Mouse (Mus musculus): ENCODE results near the gene Cyp4f13. TPM values are rescaled to one million over a fixed set of nuclear protein-coding genes. Genes with fewer than 3 reads are reported as not detected.
A peak's percentile ranks its signal among the peaks of the same experiment; 100 is the strongest.

Gene Cyp4f13
- polyA plus RNA-seq, 1 experiment from 2014 or later, result 7.4 TPM

DNA sequence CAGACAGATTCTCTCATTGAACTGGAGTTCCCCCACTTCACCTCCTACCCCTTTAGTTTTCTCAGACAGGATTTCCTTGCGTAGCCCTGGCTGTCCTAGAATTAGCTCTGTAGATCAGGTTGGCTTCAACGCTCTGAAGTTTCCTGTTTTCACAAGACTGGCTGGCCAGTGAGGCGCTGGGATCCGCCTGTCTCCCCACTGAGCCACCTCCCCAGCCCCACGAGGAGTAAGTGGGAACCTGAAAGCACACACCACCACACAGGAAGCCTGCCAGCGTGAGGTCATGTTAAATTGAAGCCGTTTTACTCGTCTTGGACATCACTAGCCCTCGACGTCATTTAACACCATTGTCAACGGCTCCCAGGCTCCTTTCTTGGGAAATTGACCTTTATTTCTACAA, 3.8 kb upstream of the Cyp4f13 start:
- WGBS, result 82% methylated on average over 11 of the region's 11 CpGs
- Histone ChIP-seq H3K9me3 (replicated peaks; ENCODE audit: control insufficient read depth, low read length, poor library complexity, severe bottlenecking) (no peaks in the 10 kb centered on the region), H3K36me3 (ENCODE audit: control insufficient read depth, insufficient read depth, low read length) (no peaks in the 10 kb centered on the region), H3K27ac (ENCODE audit: low read length) (no peak overlapping the region), H3K4me2 (ENCODE audit: low read length) (no peak overlapping the region), H3K4me3 (ENCODE audit: low read depth, low read length) (no peak overlapping the region), H3K9ac (ENCODE audit: low read depth, low read length) (no peak overlapping the region), H3K4me1 (ENCODE audit: control insufficient read depth, insufficient read depth, low read length) (no peaks in the 10 kb centered on the region; the same call in 1 of the 2 replicates), H3K27me3 (ENCODE audit: control insufficient read depth, insufficient read depth, low read depth, low read length) (no peaks in the 10 kb centered on the region)
- ATAC-seq, result no peak

DNA sequence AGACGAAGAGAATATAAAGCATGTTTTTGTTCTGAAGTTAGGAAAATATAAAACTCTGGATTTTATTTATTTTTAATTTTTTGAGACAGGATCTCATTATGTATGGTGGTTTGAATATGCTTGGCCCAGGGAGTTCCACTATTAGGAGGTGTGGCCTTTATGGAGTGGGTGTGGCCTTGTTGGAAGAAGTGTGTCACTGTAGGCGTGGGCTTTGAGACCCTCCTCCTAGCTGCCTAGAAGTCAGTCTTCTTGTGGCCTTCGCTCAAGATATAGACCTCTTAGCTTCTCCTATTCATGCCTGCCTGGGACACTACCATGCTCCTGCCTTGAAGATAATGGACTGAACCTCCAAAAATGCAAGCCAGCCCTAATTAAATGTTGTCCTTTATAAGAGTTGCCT, 2.9 kb upstream of the Cyp4f13 start:
- Histone ChIP-seq H3K4me2 (ENCODE audit: low read length) (no peak overlapping the region), H3K4me3 (ENCODE audit: low read depth, low read length) (no peak overlapping the region), H3K27ac (ENCODE audit: low read length) (no peak overlapping the region), H3K9ac (ENCODE audit: low read depth, low read length) (no peak overlapping the region), H3K27me3 (ENCODE audit: control insufficient read depth, insufficient read depth, low read depth, low read length) (no peaks in the 10 kb centered on the region), H3K4me1 (ENCODE audit: control insufficient read depth, insufficient read depth, low read length) (no peaks in the 10 kb centered on the region; the same call in 1 of the 2 replicates), H3K9me3 (replicated peaks; ENCODE audit: control insufficient read depth, low read length, poor library complexity, severe bottlenecking) (no peaks in the 10 kb centered on the region), H3K36me3 (ENCODE audit: control insufficient read depth, insufficient read depth, low read length) (no peaks in the 10 kb centered on the region)
- ATAC-seq, result no peak
- WGBS, result 91% methylated on average over 3 of the region's 3 CpGs

DNA sequence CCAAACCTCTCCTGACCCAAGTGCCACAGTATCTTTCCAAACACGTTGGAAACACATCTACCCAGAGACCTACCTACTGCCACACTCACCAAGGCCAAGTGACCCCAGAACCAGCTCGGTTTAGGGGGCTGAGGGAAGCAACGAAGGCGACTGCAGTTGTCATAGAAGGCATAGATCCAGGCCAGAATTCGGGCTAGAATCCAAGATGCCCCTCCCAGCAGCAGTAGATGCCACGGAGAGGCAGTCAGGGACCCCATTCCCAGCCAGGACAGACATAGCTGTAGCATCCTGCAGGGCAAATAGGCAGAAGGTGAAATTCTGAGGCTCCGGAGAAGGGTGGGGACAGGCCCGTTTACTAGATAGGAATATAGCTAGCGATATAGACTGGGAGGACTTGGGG, 486 bp downstream of the Cyp4f13 start:
- Histone ChIP-seq H3K9ac (ENCODE audit: low read depth, low read length) (peak overlapping the region; percentile 35; the same call in 1 of the 2 replicates), H3K9me3 (replicated peaks; ENCODE audit: control insufficient read depth, low read length, poor library complexity, severe bottlenecking) (no peaks in the 10 kb centered on the region), H3K27me3 (ENCODE audit: control insufficient read depth, insufficient read depth, low read depth, low read length) (no peaks in the 10 kb centered on the region), H3K27ac (ENCODE audit: low read length) (no peak overlapping the region), H3K4me2 (ENCODE audit: low read length) (peak overlapping the region; percentile 56), H3K4me3 (ENCODE audit: low read depth, low read length) (peak overlapping the region; percentile 42), H3K4me1 (ENCODE audit: control insufficient read depth, insufficient read depth, low read length) (no peaks in the 10 kb centered on the region; the same call in 1 of the 2 replicates), H3K36me3 (ENCODE audit: control insufficient read depth, insufficient read depth, low read length) (no peaks in the 10 kb centered on the region)
- 61% methylated on average over 9 of the region's 9 CpGs for WGBS
- ATAC-seq, result no peak

DNA sequence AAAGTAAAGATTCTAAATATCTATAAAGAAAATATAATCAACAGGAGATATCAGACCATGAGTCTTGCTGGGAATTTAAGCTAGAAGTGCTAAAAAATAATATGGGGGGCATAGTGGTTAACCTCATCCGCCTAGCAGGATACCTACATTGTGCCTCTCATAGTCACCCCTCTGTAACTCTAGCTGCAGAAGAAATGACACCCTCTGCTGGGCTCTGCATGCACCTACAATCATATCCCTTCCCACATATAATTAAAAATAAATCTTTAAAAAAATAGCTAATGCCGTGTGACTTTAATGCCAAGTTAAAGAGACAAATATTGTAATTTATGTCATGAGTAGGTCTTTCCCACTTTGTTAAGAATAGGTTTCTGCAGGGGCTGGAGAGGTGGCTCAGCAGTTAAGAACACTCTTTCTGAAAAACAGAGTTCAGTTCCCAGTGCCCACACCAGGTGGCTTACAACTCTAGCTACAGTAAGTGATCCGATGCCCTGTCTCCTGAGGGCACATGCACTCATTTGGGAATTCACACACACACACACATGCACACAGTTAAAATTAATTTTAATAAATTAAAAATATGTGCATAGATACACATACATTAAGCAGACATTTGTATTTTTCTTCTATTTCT, 2.7 kb downstream of the Cyp4f13 start:
- Histone ChIP-seq H3K27me3 (ENCODE audit: control insufficient read depth, insufficient read depth, low read depth, low read length) (no peaks in the 10 kb centered on the region), H3K36me3 (ENCODE audit: control insufficient read depth, insufficient read depth, low read length) (no peaks in the 10 kb centered on the region), H3K4me1 (ENCODE audit: control insufficient read depth, insufficient read depth, low read length) (no peaks in the 10 kb centered on the region; the same call in 1 of the 2 replicates), H3K9me3 (replicated peaks; ENCODE audit: control insufficient read depth, low read length, poor library complexity, severe bottlenecking) (no peaks in the 10 kb centered on the region), H3K27ac (ENCODE audit: low read length) (no peak overlapping the region), H3K4me2 (ENCODE audit: low read length) (no peak overlapping the region), H3K9ac (ENCODE audit: low read depth, low read length) (no peak overlapping the region), H3K4me3 (ENCODE audit: low read depth, low read length) (no peak overlapping the region)
- no peak for ATAC-seq
- WGBS, result 76% methylated on average over 3 of the region's 3 CpGs

DNA sequence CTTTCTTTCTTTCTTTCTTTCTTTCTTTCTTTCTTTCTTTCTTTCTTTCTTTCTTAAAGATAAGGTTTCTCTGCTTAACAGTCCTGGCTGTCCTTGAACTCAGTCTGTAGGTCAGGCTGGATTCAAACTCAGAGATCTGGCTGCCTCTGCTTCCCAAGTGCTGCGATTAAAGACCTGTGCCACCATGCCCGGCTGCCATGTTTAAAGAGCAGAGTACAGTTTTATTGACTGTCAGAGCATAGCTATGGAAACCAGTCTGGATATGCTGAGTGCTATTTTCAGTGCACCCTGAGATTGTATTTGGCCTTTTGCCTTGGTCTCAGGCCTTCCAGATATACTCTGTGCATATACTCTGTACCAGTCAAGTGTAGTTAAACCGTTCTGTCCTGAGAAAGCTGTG, 3.5 kb downstream of the Cyp4f13 start:
- Histone ChIP-seq H3K4me2 (ENCODE audit: low read length) (no peak overlapping the region), H3K9ac (ENCODE audit: low read depth, low read length) (no peak overlapping the region), H3K9me3 (replicated peaks; ENCODE audit: control insufficient read depth, low read length, poor library complexity, severe bottlenecking) (no peaks in the 10 kb centered on the region), H3K36me3 (ENCODE audit: control insufficient read depth, insufficient read depth, low read length) (no peaks in the 10 kb centered on the region), H3K27ac (ENCODE audit: low read length) (no peak overlapping the region), H3K4me3 (ENCODE audit: low read depth, low read length) (no peak overlapping the region), H3K4me1 (ENCODE audit: control insufficient read depth, insufficient read depth, low read length) (no peaks in the 10 kb centered on the region; the same call in 1 of the 2 replicates), H3K27me3 (ENCODE audit: control insufficient read depth, insufficient read depth, low read depth, low read length) (no peaks in the 10 kb centered on the region)
- no peak for ATAC-seq
- WGBS, result 92% methylated on average over 3 of the region's 3 CpGs

DNA sequence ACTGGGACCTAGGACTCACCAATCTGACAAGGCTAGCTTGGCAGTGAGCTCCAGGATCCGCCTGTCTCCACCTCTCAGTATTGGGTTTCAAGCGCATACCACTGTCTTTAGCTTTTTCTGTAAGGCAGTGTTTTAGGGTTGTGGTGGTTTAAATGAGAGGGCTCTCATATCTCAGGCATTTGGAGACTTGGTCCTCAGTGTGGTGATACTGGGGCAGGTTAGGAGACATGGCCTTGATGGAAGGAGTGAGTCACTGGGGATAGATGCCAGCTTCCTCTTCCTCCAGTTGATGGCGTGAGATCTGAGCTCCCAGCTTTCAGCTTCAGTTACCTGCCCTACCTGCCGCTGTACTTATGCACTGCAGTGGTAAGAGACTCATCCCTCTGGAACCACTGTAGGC, 7.4 kb downstream of the Cyp4f13 start:
- no peak for ATAC-seq
- Histone ChIP-seq H3K4me3 (ENCODE audit: low read depth, low read length) (no peak overlapping the region), H3K36me3 (ENCODE audit: control insufficient read depth, insufficient read depth, low read length) (no peaks in the 10 kb centered on the region), H3K27me3 (ENCODE audit: control insufficient read depth, insufficient read depth, low read depth, low read length) (no peaks in the 10 kb centered on the region), H3K4me1 (ENCODE audit: control insufficient read depth, insufficient read depth, low read length) (no peaks in the 10 kb centered on the region), H3K9ac (ENCODE audit: low read depth, low read length) (no peak overlapping the region), H3K9me3 (replicated peaks; ENCODE audit: control insufficient read depth, low read length, poor library complexity, severe bottlenecking) (no peaks in the 10 kb centered on the region), H3K27ac (ENCODE audit: low read length) (no peak overlapping the region), H3K4me2 (ENCODE audit: low read length) (no peak overlapping the region)
- WGBS, result 82% methylated on average over 4 of the region's 4 CpGs

DNA sequence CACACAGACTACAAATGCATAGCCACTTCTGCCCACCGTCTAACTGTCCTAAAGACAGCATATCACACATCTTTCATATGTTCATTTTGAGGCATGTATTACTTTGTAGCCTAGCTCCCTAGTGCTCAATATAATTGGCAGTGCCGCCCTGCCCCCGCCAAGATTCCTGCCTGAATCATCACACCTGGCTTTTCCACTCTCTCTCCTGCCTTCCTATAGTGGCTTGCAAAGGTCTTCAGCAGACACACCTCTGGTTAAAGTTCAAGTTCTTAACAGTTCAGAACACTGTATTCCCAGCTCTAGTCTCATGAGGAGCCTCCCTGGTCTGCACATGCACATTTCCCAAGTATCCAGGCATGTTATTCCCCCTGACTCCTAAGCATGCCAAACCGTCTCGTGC, 19.4 kb downstream of the Cyp4f13 start:
- no peaks in the 10 kb centered on the region for H3K36me3 ChIP-seq (ENCODE audit: control insufficient read depth, insufficient read depth, low read length)
- H3K27me3 ChIP-seq (ENCODE audit: control insufficient read depth, insufficient read depth, low read depth, low read length), result no peaks in the 10 kb centered on the region
- peaks cover 4% of the 10 kb centered on the region; the same call in 1 of the 2 replicates for H3K4me1 ChIP-seq (ENCODE audit: control insufficient read depth, insufficient read depth, low read length)
- WGBS, result 88% methylated on average over 5 of the region's 5 CpGs
- no peak overlapping the region for H3K4me3 ChIP-seq (ENCODE audit: low read depth, low read length)
- ATAC-seq, result no peak
- H3K9me3 ChIP-seq (replicated peaks; ENCODE audit: control insufficient read depth, low read length, poor library complexity, severe bottlenecking), result no peaks in the 10 kb centered on the region
- H3K9ac ChIP-seq (ENCODE audit: low read depth, low read length), result no peak overlapping the region
- H3K4me2 ChIP-seq (ENCODE audit: low read length), result no peak overlapping the region
- H3K27ac ChIP-seq (ENCODE audit: low read length), result no peak overlapping the region

DNA sequence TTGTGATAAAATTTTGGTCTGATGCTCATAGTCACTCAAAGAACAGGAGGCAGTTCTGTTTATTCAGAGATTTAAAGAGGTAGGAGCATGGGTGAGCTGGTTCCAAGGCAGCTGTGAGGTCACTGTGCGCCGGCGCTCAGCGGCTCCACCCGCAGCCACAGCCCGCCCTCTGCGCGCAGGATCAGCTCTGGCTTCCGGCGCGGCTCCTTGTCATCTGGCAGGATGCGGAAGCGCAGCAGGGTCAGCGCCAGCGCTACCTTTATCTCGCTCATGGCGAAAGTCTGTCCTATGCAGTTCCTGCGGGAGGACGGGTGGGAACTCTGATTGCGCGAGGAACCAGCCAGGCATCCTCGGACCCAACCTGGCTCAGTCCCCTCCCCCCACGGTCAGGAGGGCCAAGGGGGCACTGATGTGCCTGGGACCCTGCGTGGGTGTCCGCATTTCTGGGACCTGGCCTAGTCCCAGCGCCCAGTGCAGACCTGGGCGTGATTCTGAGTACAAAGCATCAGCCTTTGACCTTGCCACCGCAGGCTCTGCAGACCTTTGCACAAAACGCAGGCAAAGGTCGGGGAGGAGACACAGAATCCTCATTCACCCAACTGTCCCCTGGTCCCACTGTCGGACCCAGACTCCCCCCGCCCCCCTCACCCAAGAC, 22.4 kb downstream of the Cyp4f13 start:
- H3K27ac ChIP-seq (ENCODE audit: low read length), result peak overlapping the region; percentile 50; the same call in 1 of the 2 replicates
- ATAC-seq, result peak; percentile 96
- peaks cover 4% of the 10 kb centered on the region; the same call in 1 of the 2 replicates for H3K4me1 ChIP-seq (ENCODE audit: control insufficient read depth, insufficient read depth, low read length)
- H3K9me3 ChIP-seq (replicated peaks; ENCODE audit: control insufficient read depth, low read length, poor library complexity, severe bottlenecking), result peaks cover 4% of the 10 kb centered on the region; the same call in 1 of the 2 replicates
- H3K36me3 ChIP-seq (ENCODE audit: control insufficient read depth, insufficient read depth, low read length), result no peaks in the 10 kb centered on the region
- WGBS, result 14% methylated on average over 32 of the region's 32 CpGs
- peak overlapping the region; percentile 55 for H3K4me3 ChIP-seq (ENCODE audit: low read depth, low read length)
- peak overlapping the region; percentile 91 for H3K4me2 ChIP-seq (ENCODE audit: low read length)
- H3K27me3 ChIP-seq (ENCODE audit: control insufficient read depth, insufficient read depth, low read depth, low read length), result no peaks in the 10 kb centered on the region
- peak overlapping the region; percentile 75 for H3K9ac ChIP-seq (ENCODE audit: low read depth, low read length)

DNA sequence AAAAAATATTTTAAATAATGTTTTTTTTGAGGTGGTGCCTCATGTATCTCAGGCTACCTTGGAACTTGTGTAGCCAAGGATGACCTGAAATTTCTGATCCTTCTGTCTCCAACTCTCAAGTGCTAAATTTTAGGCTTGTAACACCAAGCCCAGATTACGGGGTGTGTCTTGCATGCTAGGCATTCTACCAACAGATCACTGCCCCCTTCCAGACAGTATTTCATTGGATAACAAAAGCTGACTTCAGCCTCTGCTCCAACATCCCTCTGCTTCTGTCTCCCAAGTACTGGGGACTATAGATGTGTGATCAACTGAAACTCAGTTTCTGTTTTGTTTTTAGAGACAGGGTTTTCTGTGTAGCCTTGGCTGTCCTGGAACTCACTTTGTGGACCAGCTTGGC, 23.5 kb downstream of the Cyp4f13 start:
- no peak for ATAC-seq
- peaks cover 4% of the 10 kb centered on the region; the same call in 1 of the 2 replicates for H3K9me3 ChIP-seq (replicated peaks; ENCODE audit: control insufficient read depth, low read length, poor library complexity, severe bottlenecking)
- no peaks in the 10 kb centered on the region for H3K27me3 ChIP-seq (ENCODE audit: control insufficient read depth, insufficient read depth, low read depth, low read length)
- peaks cover 4% of the 10 kb centered on the region; the same call in 1 of the 2 replicates for H3K4me1 ChIP-seq (ENCODE audit: control insufficient read depth, insufficient read depth, low read length)
- H3K4me2 ChIP-seq (ENCODE audit: low read length), result no peak overlapping the region
- H3K4me3 ChIP-seq (ENCODE audit: low read depth, low read length), result no peak overlapping the region
- H3K27ac ChIP-seq (ENCODE audit: low read length), result no peak overlapping the region
- no peak overlapping the region for H3K9ac ChIP-seq (ENCODE audit: low read depth, low read length)
- WGBS, result 88% methylated on average over 1 of the region's 1 CpGs
- no peaks in the 10 kb centered on the region for H3K36me3 ChIP-seq (ENCODE audit: control insufficient read depth, insufficient read depth, low read length)

Data from midbrain, embryonic 16.5 days (tissue).